Mouse (Mus musculus) CH12.LX (cell line): ENCODE results near the gene Fhit. TPM values are rescaled to one million over a fixed set of nuclear protein-coding genes. Genes with fewer than 3 reads are reported as not detected.
A peak's percentile ranks its signal among the peaks of the same experiment; 100 is the strongest.

Experiments used
- DNase-seq: peaks from one replicate; pipeline ENCODE4 v3.0.0-alpha.2; 2013; ENCODE audit errors: extremely low read depth
- H3K27ac ChIP-seq: 2 replicates; pipeline ENCODE4 v1.5.1; 2012; ENCODE audit warnings: low read depth, mild to moderate bottlenecking, control low read depth, moderate library complexity; ENCODE audit not compliant: insufficient read depth
- H3K27me3 ChIP-seq: replicated peaks from 2 replicates; pipeline ENCODE3; 2012; ENCODE audit warnings: inconsistent platforms
- H3K36me3 ChIP-seq, 2 experiments: replicated peaks in 1 of 2; 2 replicates each; pipeline versions ENCODE3 to v1.6.1; 2012; ENCODE audit warnings: inconsistent platforms in 1 of 2, low read length in 1 of 2, mild to moderate bottlenecking in 1 of 2, mixed read lengths in 1 of 2, moderate library complexity in 1 of 2; ENCODE audit not compliant: control insufficient read depth in 1 of 2, insufficient read depth in 1 of 2
- H3K4me1 ChIP-seq, 2 experiments: 2 replicates each; pipeline ENCODE4 v1.6.1; 2012; ENCODE audit warnings: inconsistent platforms in 1 of 2, moderate library complexity in 1 of 2; ENCODE audit not compliant: insufficient read depth in 2 of 2, control insufficient read depth in 1 of 2
- H3K4me2 ChIP-seq: 2 replicates; pipeline ENCODE4 v1.6.1; 2012; ENCODE audit warnings: low read depth, mild to moderate bottlenecking, control low read depth; ENCODE audit not compliant: poor library complexity, insufficient read depth, severe bottlenecking
- H3K4me3 ChIP-seq, 3 experiments: fragments of 150-350 bp in 1 of 3; sonication (generic) in 1 of 3; replicated peaks in 1 of 3; 2 replicates each; pipeline versions ENCODE3 to v1.5.1; 2011 to 2012; ENCODE audit warnings: low read depth in 2 of 3, low read length in 2 of 3, mild to moderate bottlenecking in 2 of 3, moderate library complexity in 2 of 3, control low read depth in 1 of 3, improper control_type of control experiment in 1 of 3, inconsistent platforms in 1 of 3, mixed read lengths in 1 of 3; ENCODE audit not compliant: poor library complexity in 1 of 3
- H3K79me2 ChIP-seq: replicated peaks from 2 replicates; pipeline ENCODE4 v1.6.1; 2012; ENCODE audit warnings: mild to moderate bottlenecking, moderate library complexity; ENCODE audit not compliant: control insufficient read depth, poor library complexity, insufficient read depth, severe bottlenecking; ENCODE audit errors: extremely low read depth
- H3K9ac ChIP-seq: 2 replicates; pipeline ENCODE4 v1.6.1; 2012; ENCODE audit warnings: low read depth, mild to moderate bottlenecking, control low read depth, moderate library complexity; ENCODE audit not compliant: insufficient read depth
- H3K9me3 ChIP-seq: replicated peaks from 2 replicates; pipeline ENCODE3; 2012; ENCODE audit warnings: low read length, inconsistent platforms, mixed read lengths
- CHD1 ChIP-seq: IDR thresholded peaks from 2 replicates; pipeline ENCODE4 v1.6.1; 2012; ENCODE audit warnings: low read depth, low read length, improper control_type of control experiment, inconsistent platforms
- CTCF ChIP-seq, 2 experiments: IDR thresholded peaks in 1 of 2; conservative IDR thresholded peaks in 1 of 2; 2 replicates each; pipeline ENCODE4 v1.5.1; 2011 to 2012; ENCODE audit warnings: low read depth in 2 of 2, low read length in 2 of 2, improper control_type of control experiment in 1 of 2, inconsistent platforms in 1 of 2, mild to moderate bottlenecking in 1 of 2, moderate library complexity in 1 of 2
- E2F4 ChIP-seq: IDR thresholded peaks from 2 replicates; pipeline ENCODE4 v1.6.1; 2011; ENCODE audit warnings: low read depth, low read length, improper control_type of control experiment; ENCODE audit not compliant: insufficient replicate concordance
- ELF1 ChIP-seq: IDR thresholded peaks from 2 replicates; pipeline ENCODE4 v1.6.1; 2014; ENCODE audit warnings: low read depth, mild to moderate bottlenecking, inconsistent platforms, low read length, improper control_type of control experiment
- EP300 ChIP-seq: IDR thresholded peaks from 2 replicates; pipeline ENCODE4 v1.6.1; 2011; ENCODE audit warnings: low read length, improper control_type of control experiment
- GABPA ChIP-seq: IDR thresholded peaks from 2 replicates; pipeline ENCODE4 v1.6.1; 2012; ENCODE audit warnings: low read depth, low read length, improper control_type of control experiment, inconsistent platforms; ENCODE audit not compliant: insufficient replicate concordance
- HCFC1 ChIP-seq: IDR thresholded peaks from 2 replicates; pipeline ENCODE4 v1.6.1; 2012; ENCODE audit warnings: low read depth, mild to moderate bottlenecking, inconsistent platforms, low read length, improper control_type of control experiment
- JUND ChIP-seq: conservative IDR thresholded peaks from 2 replicates; pipeline ENCODE4 v1.6.1; 2011; ENCODE audit warnings: low read depth, low read length, improper control_type of control experiment
- KAT2A ChIP-seq: IDR thresholded peaks from 2 replicates; pipeline ENCODE4 v1.6.1; 2012; ENCODE audit warnings: low read length, improper control_type of control experiment, inconsistent platforms; ENCODE audit not compliant: insufficient replicate concordance
- MAZ ChIP-seq: IDR thresholded peaks from 2 replicates; pipeline ENCODE4 v1.6.1; 2012; ENCODE audit warnings: low read depth, mild to moderate bottlenecking, inconsistent platforms, low read length, improper control_type of control experiment, moderate library complexity
- MEF2A ChIP-seq: IDR thresholded peaks from 2 replicates; pipeline ENCODE4 v1.6.1; 2014; ENCODE audit warnings: low read depth, mild to moderate bottlenecking, inconsistent platforms, low read length, improper control_type of control experiment, borderline replicate concordance
- MYC ChIP-seq: IDR thresholded peaks from 2 replicates; pipeline ENCODE4 v1.6.1; 2011; ENCODE audit warnings: low read depth, mild to moderate bottlenecking, improper control_type of control experiment, low read length
- NELFE ChIP-seq: IDR thresholded peaks from 2 replicates; pipeline ENCODE4 v1.6.1; 2011; ENCODE audit warnings: low read depth, low read length, improper control_type of control experiment
- NRF1 ChIP-seq: IDR thresholded peaks from 2 replicates; pipeline ENCODE4 v1.6.1; 2014; ENCODE audit warnings: low read depth, mild to moderate bottlenecking, inconsistent platforms, low read length, improper control_type of control experiment, moderate library complexity
- PAX5 ChIP-seq: IDR thresholded peaks from 2 replicates; pipeline ENCODE4 v1.6.1; 2012; ENCODE audit warnings: low read length, inconsistent platforms, mixed read lengths
- POLR2A ChIP-seq: IDR thresholded peaks from 2 replicates; pipeline ENCODE4 v1.6.1; 2011; ENCODE audit warnings: low read depth, mild to moderate bottlenecking, improper control_type of control experiment, low read length
- POLR2AphosphoS2 ChIP-seq: IDR thresholded peaks from 2 replicates; pipeline ENCODE4 v1.6.1; 2011; ENCODE audit warnings: low read depth, low read length, improper control_type of control experiment
- RAD21 ChIP-seq: IDR thresholded peaks from 2 replicates; pipeline ENCODE4 v1.6.1; 2011; ENCODE audit warnings: low read depth, mild to moderate bottlenecking, low read length, improper control_type of control experiment, moderate library complexity
- SIN3A ChIP-seq: IDR thresholded peaks from 2 replicates; pipeline ENCODE4 v1.6.1; 2012; ENCODE audit warnings: low read length, improper control_type of control experiment, inconsistent platforms
- SMC3 ChIP-seq: IDR thresholded peaks from 2 replicates; pipeline ENCODE4 v1.6.1; 2011; ENCODE audit warnings: low read depth, low read length, improper control_type of control experiment
- TBP ChIP-seq: conservative IDR thresholded peaks from 2 replicates; pipeline ENCODE4 v1.6.1; 2011; ENCODE audit warnings: low read depth, low read length, improper control_type of control experiment
- TCF12 ChIP-seq: IDR thresholded peaks from 2 replicates; pipeline ENCODE4 v1.6.1; 2014; ENCODE audit warnings: low read depth, mild to moderate bottlenecking, inconsistent platforms, low read length, improper control_type of control experiment
- UBTF ChIP-seq: IDR thresholded peaks from 2 replicates; pipeline ENCODE4 v1.6.1; 2012; ENCODE audit warnings: low read depth, mild to moderate bottlenecking, inconsistent platforms, low read length, improper control_type of control experiment, moderate library complexity
- USF2 ChIP-seq: conservative IDR thresholded peaks from 2 replicates; pipeline ENCODE4 v1.6.1; 2011; ENCODE audit warnings: low read depth, low read length, improper control_type of control experiment
- ZMIZ1 ChIP-seq: IDR thresholded peaks from 2 replicates; pipeline ENCODE4 v1.6.1; 2012; ENCODE audit warnings: low read depth, mild to moderate bottlenecking, inconsistent platforms, low read length, improper control_type of control experiment
- ZNF384 ChIP-seq: IDR thresholded peaks from 2 replicates; pipeline ENCODE4 v1.6.1; 2012; ENCODE audit warnings: low read depth, low read length, improper control_type of control experiment, inconsistent platforms
- dilution Hi-C: fragments of 300-500 bp; cut with MboI; formaldehyde crosslinking; loops from 2 replicates; pipeline ENCODE4 v1.14.3; 2020; ENCODE audit warnings: low sequenced_read_pairs; ENCODE audit not compliant: extremely low pct_unique_long_range_greater_than_20kb, extremely low pct_ligation_motif_present
- in situ Hi-C: fragments of 300-500 bp; cut with MboI; formaldehyde crosslinking; loops from 3 replicates; pipeline ENCODE4 v1.14.3; 2019; ENCODE audit warnings: low sequenced_read_pairs, low pct_ligation_motif_present, low pct_unique_long_range_greater_than_20kb, mixed read lengths
- polyA plus RNA-seq: library from polyadenylated mRNA; unstranded; fragments of >175 nt; gene quantifications from 2 replicates; pipeline ENCODE4 v1.2.1, GENCODE M21; 2012; ENCODE audit warnings: low read depth; ENCODE audit not compliant: insufficient read length
- total RNA-seq, 2 experiments: library from RNA; depleted of rRNA; stranded (reverse); fragments of 300-350 nt in 1 of 2; fragments of >200 nt in 1 of 2; gene quantifications; 2 replicates each; pipeline ENCODE4 v1.2.3; 2012 to 2014

Gene Fhit
- total and polyA plus RNA-seq, 3 experiments: 0.64 to 1.9 (median 0.64) TPM

- H3K27ac ChIP-seq: no peak overlapping the region
- H3K4me1 ChIP-seq: no peaks in the 10 kb centered on the region
- H3K79me2 ChIP-seq: no peaks in the 10 kb centered on the region
- no peaks in the 10 kb centered on the region for H3K9me3 ChIP-seq
- no peaks in the 10 kb centered on the region for H3K27me3 ChIP-seq
- dilution Hi-C loops (no loop called here), in situ Hi-C loops (no loop called here)
- no peak for DNase-seq
- no peak overlapping the region for H3K9ac ChIP-seq
- no peaks in the 10 kb centered on the region for H3K36me3 ChIP-seq
- H3K4me3 ChIP-seq: no peak overlapping the region
- TF ChIP-seq MYC (no peak), POLR2AphosphoS2 (no peak), ZNF384 (no peak), CTCF (conservative IDR thresholded peaks at IDR 0.05 in 1 of 2, IDR thresholded peaks at IDR 0.05 in 1 of 2; ENCODE audit: low read depth in 2 of 2, low read length in 2 of 2) (no peak), HCFC1 (no peak), TCF12 (no peak), RAD21 (no peak), ELF1 (no peak), SMC3 (no peak)
- no peak overlapping the region for H3K4me2 ChIP-seq
These were observed 1262.3 kb downstream of the Fhit start for GRCm38 (mm10) chr14:9899494-9899893.

GRCm38 (mm10) chr14:9896556-9896955 lies 1265.3 kb downstream of the Fhit start:
- in situ Hi-C loops: no loop called here
- TF ChIP-seq EP300 (no peak), MAZ (no peak), ZMIZ1 (no peak), UBTF (no peak), GABPA (no peak), CHD1 (no peak), KAT2A (no peak), E2F4 (no peak), JUND (no peak), SMC3 (no peak), PAX5 (no peak), POLR2A (no peak), NELFE (no peak), NRF1 (no peak), HCFC1 (no peak), MEF2A (no peak), TBP (no peak), SIN3A (no peak), USF2 (no peak)
- Histone ChIP-seq H3K4me3 (no peak overlapping the region), H3K4me1 (no peaks in the 10 kb centered on the region), H3K79me2 (no peaks in the 10 kb centered on the region), H3K9ac (no peak overlapping the region), H3K4me2 (no peak overlapping the region), H3K36me3 (no peaks in the 10 kb centered on the region), H3K27ac (no peak overlapping the region), H3K27me3 (no peaks in the 10 kb centered on the region), H3K9me3 (no peaks in the 10 kb centered on the region)
- dilution Hi-C loops: no loop called here
- peak; percentile 1 for DNase-seq
